Mouse (Mus musculus): ENCODE measurements around the gene Calhm5. TPM values are rescaled to one million over a fixed set of nuclear protein-coding genes. Genes with fewer than 3 reads are reported as not detected.

The Calhm5 gene
- total and polyA plus RNA-seq, 2 experiments from 2014 or later, result 0.60 to 0.86 TPM

- Histone ChIP-seq H3K27ac (ENCODE audit: low read depth, low read length) (no peak overlapping the region), H3K4me2 (ENCODE audit: low read depth, low read length, poor library complexity, severe bottlenecking) (no peak overlapping the region), H3K27me3 (ENCODE audit: insufficient read depth, low read length) (no peaks in the 10 kb centered on the region), H3K9me3 (ENCODE audit: low read length) (no peaks in the 10 kb centered on the region), H3K4me3 (ENCODE audit: low read depth, low read length) (no peak overlapping the region), H3K4me1 (ENCODE audit: insufficient read depth, low read length) (no peaks in the 10 kb centered on the region), H3K9ac (replicated peaks; ENCODE audit: low read length, poor library complexity, severe bottlenecking) (no peak overlapping the region), H3K36me3 (ENCODE audit: insufficient read depth, low read length) (no peaks in the 10 kb centered on the region)
- no peak for TF ChIP-seq CTCF (IDR thresholded peaks at IDR 0.05)
- WGBS, result 86% methylated on average over 3 of the region's 3 CpGs
- no peak for ATAC-seq (ENCODE audit: low FRiP score)
- DNase-seq (ENCODE audit: low spot score), result no peak
These were observed 6.8 kb downstream of the Calhm5 start for GRCm38 (mm10) chr10:34089517-34089916.

GRCm38 (mm10) chr10:34088515-34088914 is 7.8 kb downstream of the Calhm5 start:
- 90% methylated on average over 2 of the region's 2 CpGs for WGBS
- DNase-seq (ENCODE audit: low spot score) (no peak), ATAC-seq (ENCODE audit: low FRiP score) (no peak)
- no peaks in the 10 kb centered on the region for H3K27me3 ChIP-seq (ENCODE audit: insufficient read depth, low read length)
- H3K4me3 ChIP-seq (ENCODE audit: low read depth, low read length), result no peak overlapping the region
- no peaks in the 10 kb centered on the region for H3K4me1 ChIP-seq (ENCODE audit: insufficient read depth, low read length)
- no peak overlapping the region for H3K4me2 ChIP-seq (ENCODE audit: low read depth, low read length, poor library complexity, severe bottlenecking)
- H3K36me3 ChIP-seq (ENCODE audit: insufficient read depth, low read length), result no peaks in the 10 kb centered on the region
- no peak overlapping the region for H3K9ac ChIP-seq (replicated peaks; ENCODE audit: low read length, poor library complexity, severe bottlenecking)
- H3K9me3 ChIP-seq (ENCODE audit: low read length), result no peaks in the 10 kb centered on the region
- no peak overlapping the region for H3K27ac ChIP-seq (ENCODE audit: low read depth, low read length)
- no peak for TF ChIP-seq CTCF (IDR thresholded peaks at IDR 0.05)

DNA sequence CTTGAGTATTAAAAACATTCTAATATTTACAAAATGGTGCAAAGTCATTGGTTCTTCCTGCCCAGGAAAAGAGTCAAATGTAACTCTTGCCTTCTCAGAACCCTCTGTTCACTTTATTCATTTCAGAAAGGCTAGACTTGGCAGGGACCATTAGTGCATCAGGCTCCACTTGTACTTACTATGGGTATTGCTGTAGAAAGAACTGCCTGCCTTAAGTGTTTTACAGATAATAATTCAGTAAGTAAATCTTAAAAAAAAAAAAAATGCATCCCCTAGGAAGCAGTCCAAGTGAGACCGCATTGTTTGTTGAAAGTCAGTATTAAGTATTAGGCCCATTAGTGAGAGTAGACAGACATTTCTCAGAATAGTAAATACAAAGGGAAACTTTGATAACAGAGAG is 9.8 kb downstream of the Calhm5 start:
- Histone ChIP-seq H3K9ac (replicated peaks; ENCODE audit: low read length, poor library complexity, severe bottlenecking) (no peak overlapping the region), H3K27ac (ENCODE audit: low read depth, low read length) (no peak overlapping the region), H3K4me2 (ENCODE audit: low read depth, low read length, poor library complexity, severe bottlenecking) (no peak overlapping the region), H3K36me3 (ENCODE audit: insufficient read depth, low read length) (no peaks in the 10 kb centered on the region), H3K9me3 (ENCODE audit: low read length) (no peaks in the 10 kb centered on the region), H3K4me3 (ENCODE audit: low read depth, low read length) (no peak overlapping the region), H3K4me1 (ENCODE audit: insufficient read depth, low read length) (no peaks in the 10 kb centered on the region), H3K27me3 (ENCODE audit: insufficient read depth, low read length) (no peaks in the 10 kb centered on the region)
- DNase-seq (ENCODE audit: low spot score) (no peak), ATAC-seq (ENCODE audit: low FRiP score) (no peak)
- TF ChIP-seq CTCF (IDR thresholded peaks at IDR 0.05), result no peak
- 86% methylated on average over 1 of the region's 1 CpGs for WGBS

DNA sequence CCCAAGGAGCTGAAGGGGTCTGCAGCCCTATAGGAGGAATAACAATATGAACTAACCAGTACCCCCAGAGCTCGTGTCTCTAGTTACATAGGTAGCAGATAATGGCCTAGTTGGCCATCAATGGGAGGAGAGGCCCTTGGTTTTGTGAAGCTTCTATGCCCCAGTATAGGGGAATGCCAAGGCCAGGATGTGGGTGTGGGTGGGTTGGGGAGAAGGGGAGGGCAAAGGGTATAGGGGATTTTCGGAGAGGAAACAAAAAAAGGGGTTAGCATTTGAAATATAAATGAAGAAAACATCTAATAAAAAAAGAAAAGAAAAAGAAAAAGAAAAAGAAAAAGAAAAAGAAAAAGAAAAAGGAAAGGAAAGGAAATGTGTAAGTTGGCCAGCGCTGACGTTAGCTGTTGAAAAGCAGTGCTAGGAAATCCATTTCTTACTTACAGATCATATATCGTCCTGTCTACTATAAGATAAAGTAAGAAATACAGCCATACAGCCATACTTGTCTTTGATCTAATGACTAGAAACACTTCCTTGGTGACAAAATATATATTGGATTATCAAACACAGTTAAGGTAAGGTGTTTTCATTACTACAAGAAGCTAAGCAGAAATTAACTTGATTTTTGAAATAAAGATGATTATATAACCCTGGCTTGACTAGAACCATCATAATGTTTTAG is 21.7 kb downstream of the Calhm5 start:
- Histone ChIP-seq H3K4me1 (ENCODE audit: insufficient read depth, low read length) (no peaks in the 10 kb centered on the region), H3K9me3 (ENCODE audit: low read length) (no peaks in the 10 kb centered on the region), H3K27me3 (ENCODE audit: insufficient read depth, low read length) (no peaks in the 10 kb centered on the region), H3K27ac (ENCODE audit: low read depth, low read length) (no peak overlapping the region), H3K36me3 (ENCODE audit: insufficient read depth, low read length) (no peaks in the 10 kb centered on the region), H3K4me3 (ENCODE audit: low read depth, low read length) (no peak overlapping the region), H3K4me2 (ENCODE audit: low read depth, low read length, poor library complexity, severe bottlenecking) (no peak overlapping the region), H3K9ac (replicated peaks; ENCODE audit: low read length, poor library complexity, severe bottlenecking) (no peak overlapping the region)
- DNase-seq (ENCODE audit: low spot score) (no peak), ATAC-seq (ENCODE audit: low FRiP score) (no peak)
- WGBS, result 87% methylated on average over 5 of the region's 5 CpGs
- TF ChIP-seq CTCF (IDR thresholded peaks at IDR 0.05), result no peak

DNA sequence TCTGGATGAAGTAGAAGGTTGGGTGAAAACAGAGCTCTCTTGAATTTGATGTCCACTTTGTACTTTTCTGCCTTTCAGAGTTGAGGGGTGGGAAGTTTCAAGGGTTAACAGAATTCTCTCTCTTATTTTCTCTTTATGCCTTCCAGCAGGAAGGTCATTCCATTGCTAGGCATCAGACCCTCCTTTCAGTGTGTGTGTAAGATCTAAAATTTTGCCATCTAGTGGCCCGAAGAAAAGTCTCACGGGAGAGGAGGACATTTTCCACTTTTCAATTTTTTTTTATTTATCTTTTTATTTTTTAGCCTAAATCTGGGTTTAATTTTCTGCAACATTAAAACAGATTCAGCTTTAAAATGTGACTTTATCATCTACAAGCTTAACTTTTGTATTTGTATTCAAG is 24.7 kb downstream of the Calhm5 start:
- Histone ChIP-seq H3K4me1 (ENCODE audit: insufficient read depth, low read length) (no peaks in the 10 kb centered on the region), H3K9ac (replicated peaks; ENCODE audit: low read length, poor library complexity, severe bottlenecking) (no peak overlapping the region), H3K9me3 (ENCODE audit: low read length) (no peaks in the 10 kb centered on the region), H3K4me2 (ENCODE audit: low read depth, low read length, poor library complexity, severe bottlenecking) (no peak overlapping the region), H3K27ac (ENCODE audit: low read depth, low read length) (no peak overlapping the region), H3K27me3 (ENCODE audit: insufficient read depth, low read length) (no peaks in the 10 kb centered on the region), H3K36me3 (ENCODE audit: insufficient read depth, low read length) (no peaks in the 10 kb centered on the region), H3K4me3 (ENCODE audit: low read depth, low read length) (no peak overlapping the region)
- peak; percentile 26; the same call in 1 of the 2 replicates for TF ChIP-seq CTCF (IDR thresholded peaks at IDR 0.05)
- DNase-seq (ENCODE audit: low spot score) (no peak), ATAC-seq (ENCODE audit: low FRiP score) (no peak)
- 72% methylated on average over 2 of the region's 2 CpGs for WGBS

DNA sequence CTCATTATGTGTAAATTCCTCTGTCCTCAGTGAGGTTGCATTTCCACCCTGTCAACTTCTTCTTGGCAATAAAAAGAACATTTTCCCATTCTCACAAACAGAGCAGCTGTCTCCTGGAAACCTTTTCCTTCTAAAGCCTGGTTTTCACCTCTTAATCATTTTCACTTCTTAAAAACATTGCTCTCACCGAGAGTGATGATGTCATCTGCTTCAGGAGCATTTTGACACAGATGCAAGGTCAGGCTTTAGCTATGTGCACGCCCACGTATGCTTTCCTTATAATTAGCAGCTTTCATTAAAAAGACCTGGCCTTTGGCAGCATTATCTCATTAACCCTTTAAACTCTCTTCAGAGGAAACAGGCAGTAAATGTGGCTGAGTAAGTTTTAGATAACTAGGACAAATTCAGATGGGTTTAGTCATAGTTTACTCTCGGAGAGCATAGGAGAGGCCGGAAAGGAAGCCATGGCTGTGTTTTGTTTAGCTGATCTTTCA is 25.3 kb downstream of the Calhm5 start:
- Histone ChIP-seq H3K27me3 (ENCODE audit: insufficient read depth, low read length) (no peaks in the 10 kb centered on the region), H3K9me3 (ENCODE audit: low read length) (no peaks in the 10 kb centered on the region), H3K27ac (ENCODE audit: low read depth, low read length) (no peak overlapping the region), H3K9ac (replicated peaks; ENCODE audit: low read length, poor library complexity, severe bottlenecking) (no peak overlapping the region), H3K4me1 (ENCODE audit: insufficient read depth, low read length) (no peaks in the 10 kb centered on the region), H3K4me2 (ENCODE audit: low read depth, low read length, poor library complexity, severe bottlenecking) (no peak overlapping the region), H3K36me3 (ENCODE audit: insufficient read depth, low read length) (no peaks in the 10 kb centered on the region), H3K4me3 (ENCODE audit: low read depth, low read length) (no peak overlapping the region)
- 63% methylated on average over 5 of the region's 5 CpGs for WGBS
- no peak for TF ChIP-seq CTCF (IDR thresholded peaks at IDR 0.05)
- ATAC-seq (ENCODE audit: low FRiP score) (no peak), DNase-seq (ENCODE audit: low spot score) (no peak)
